Mouse (Mus musculus) heart, adult 2 months (tissue): ENCODE results near the gene Carf. TPM values are rescaled to one million over a fixed set of nuclear protein-coding genes. Genes with fewer than 3 reads are reported as not detected.
A peak's percentile ranks its signal among the peaks of the same experiment; 100 is the strongest.
"Not testable (repeated sequence)": the region's sequence is repeated elsewhere in the genome, so short reads cannot be mapped to it uniquely, and the experiment has no call there.

Source experiments
- DNase-seq, 2 experiments: peaks; one replicate each; pipeline ENCODE4 v3.0.0; 2021
- H3K27ac ChIP-seq: fragments of 200-600 bp; 2 replicates; pipeline ENCODE4 v1.8.1; 2022
- H3K27me3 ChIP-seq: fragments of 200-500 bp; 2 replicates; pipeline ENCODE4 v1.6.1; 2012; ENCODE audit warnings: mild to moderate bottlenecking, low read length, inconsistent platforms, mixed read lengths; ENCODE audit not compliant: control insufficient read depth, insufficient read depth
- H3K36me3 ChIP-seq: fragments of 200-500 bp; 2 replicates; pipeline ENCODE4 v1.6.1; 2012; ENCODE audit warnings: low read length, inconsistent platforms; ENCODE audit not compliant: control insufficient read depth, insufficient read depth
- H3K4me1 ChIP-seq: fragments of 200-500 bp; 2 replicates; pipeline ENCODE4 v1.6.1; 2011; ENCODE audit warnings: low read length; ENCODE audit not compliant: control insufficient read depth, insufficient read depth
- H3K4me3 ChIP-seq: fragments of 200-600 bp; 2 replicates; pipeline ENCODE4 v1.8.1; 2022
- H3K79me2 ChIP-seq: fragments of 200-500 bp; replicated peaks from 2 replicates; pipeline ENCODE4 v1.6.1; 2012; ENCODE audit warnings: mild to moderate bottlenecking, inconsistent platforms, low read length, moderate library complexity, mixed read lengths; ENCODE audit not compliant: control insufficient read depth, insufficient read depth
- H3K9ac ChIP-seq: fragments of 200-500 bp; 2 replicates; pipeline ENCODE4 v1.6.1; 2012; ENCODE audit warnings: low read depth, mild to moderate bottlenecking, control low read depth, inconsistent platforms, low read length, mixed read lengths
- CTCF ChIP-seq: fragments of 200-600 bp; IDR thresholded peaks from 2 replicates; pipeline ENCODE4 v1.8.1; 2022; ENCODE audit warnings: antibody characterized with exemption, mild to moderate bottlenecking, moderate library complexity
- EP300 ChIP-seq: fragments of 200-500 bp; IDR thresholded peaks from 2 replicates; pipeline ENCODE4 v1.6.1; 2011; ENCODE audit warnings: low read depth, low read length, control low read depth; ENCODE audit not compliant: insufficient read depth
- POLR2A ChIP-seq: fragments of 200-500 bp; IDR thresholded peaks from 2 replicates; pipeline ENCODE4 v1.6.1; 2011; ENCODE audit warnings: mild to moderate bottlenecking, low read depth, low read length, control low read depth; ENCODE audit not compliant: insufficient read depth
- WGBS: fragments of 180-500 bp; shearing (Covaris S2); methylation state at CpG from one replicate; pipeline ENCODE4 v1.1.7; 2018; 5-methylcytosine and 5-hydroxymethylcytosine counted together
- intact Hi-C: fragments of 180-260 bp; cut with DNase I; formaldehyde crosslinking; loops from one replicate; pipeline ENCODE4 v1.15.1; 2025
- long read RNA-seq: library from polyadenylated mRNA; stranded (forward); transcript quantifications from one replicate; pipeline ENCODE4 v2.0.0, GENCODE M21; 2021
- polyA plus RNA-seq: library from polyadenylated mRNA; depleted of rRNA; stranded (reverse); fragments of >200 nt; gene quantifications from 2 replicates; pipeline ENCODE4 v1.2.3, GENCODE M21; 2012; rRNA removed
- total RNA-seq, 2 experiments: library from RNA; stranded (reverse); gene quantifications; 2 replicates each; pipeline ENCODE4 v1.2.3; 2021

Gene Carf
- 1 to 10 TPM; 6.8 to 7.3 TPM for total RNA-seq
- polyA plus RNA-seq, result 1.8 and 5.4 TPM in 2 replicates
- long read RNA-seq, partial matches to known transcripts, result 1 of 5 reads
- long read RNA-seq, other reads (novel, unspliced or antisense), result 4 of 5 reads

DNA sequence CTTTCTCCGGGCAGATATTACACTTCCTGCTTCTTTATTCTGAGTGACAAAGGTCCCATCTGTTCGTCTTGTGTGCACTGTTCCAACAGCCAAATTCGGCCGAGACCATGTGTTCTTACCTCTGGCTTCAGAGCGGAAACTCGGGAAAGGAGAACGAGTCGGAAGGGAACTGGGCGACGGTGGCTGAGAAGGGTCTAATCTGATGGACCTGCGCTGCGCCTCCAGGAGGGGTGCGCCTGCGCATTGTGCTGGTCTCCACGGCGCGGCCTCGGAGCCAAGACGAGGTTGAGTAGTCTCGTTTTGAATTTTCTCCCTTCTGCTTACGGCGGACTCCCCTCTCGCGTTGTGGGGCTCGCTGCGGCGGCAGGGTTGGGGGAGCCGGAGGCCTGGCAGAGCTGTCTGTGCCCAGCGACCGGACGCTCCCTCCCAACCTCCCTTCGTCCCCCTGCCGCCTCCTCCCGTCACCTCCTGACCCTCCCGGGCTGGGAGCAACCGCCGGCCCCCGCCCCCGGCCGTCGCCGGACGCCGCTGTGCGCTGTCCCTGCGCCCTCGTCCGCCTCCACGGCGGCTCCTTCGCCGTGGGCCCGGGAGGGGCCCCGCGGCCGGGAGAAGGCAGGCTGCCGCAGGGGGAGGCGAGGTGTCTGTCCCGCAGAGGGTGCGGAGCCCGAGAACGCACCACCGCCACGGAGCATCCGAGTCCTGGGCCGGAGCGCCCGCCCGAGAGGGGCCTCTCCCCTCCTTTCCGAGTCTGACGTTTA lies at the start of gene Carf, which contains the start of gene Wdr12:
Gene Carf, plus strand, starts transcription at position 224 of the 758 bp plus-strand sequence.
Gene Wdr12, minus strand, starts transcription at position 622 of the 758 bp plus-strand sequence.
- intact Hi-C loops, result loop anchor here (5.0 kb wide), 2 partner anchors 84 to 336 kb away; partner anchors contain the start of genes Bmpr2 and Nbeal1
- peak within 1 kb of the TSS; percentile 70 for H3K9ac ChIP-seq
- peaks cover 2% of the 10 kb centered on the region; the same call in 1 of the 2 replicates for H3K79me2 ChIP-seq
- no peaks in the 10 kb centered on the region for H3K27me3 ChIP-seq
- TF ChIP-seq EP300 (0 out of 2 replicates have a peak, but pooled peaks have one; percentile 51), CTCF (0 out of 2 replicates have a peak, but pooled peaks have one; percentile 12), POLR2A (peak; percentile 87)
- H3K36me3 ChIP-seq, result peaks cover 3% of the 10 kb centered on the region
- peak within 1 kb of the TSS; percentile 99 for H3K27ac ChIP-seq
- peak; percentile 96 to 98 for DNase-seq
- peak within 1 kb of the TSS; percentile 99 for H3K4me3 ChIP-seq
- WGBS, result under 1% methylated on average over 45 of the region's 71 CpGs
- peaks cover 2% of the 10 kb centered on the region for H3K4me1 ChIP-seq

DNA sequence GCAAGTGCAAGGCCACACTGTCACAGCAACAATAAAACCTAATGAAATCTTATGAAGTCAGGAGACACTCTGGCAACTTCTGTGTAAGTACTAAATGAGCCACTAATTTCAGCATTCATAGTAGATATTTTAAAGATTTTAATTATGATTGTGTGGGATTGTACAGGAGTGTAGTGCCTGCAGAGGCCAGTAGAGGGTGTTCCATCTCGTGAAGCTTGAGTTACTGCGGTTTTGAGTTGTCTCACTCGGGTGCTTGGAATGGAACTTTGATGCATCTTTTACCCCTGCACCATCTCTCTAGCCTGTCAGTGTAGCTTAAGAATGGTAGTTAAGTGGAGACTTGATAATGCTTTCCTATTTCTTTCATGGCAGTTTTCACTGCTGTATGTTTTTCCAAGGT lies 43.4 kb upstream of the Carf start:
- 32% methylated on average over 3 of the region's 3 CpGs for WGBS

DNA sequence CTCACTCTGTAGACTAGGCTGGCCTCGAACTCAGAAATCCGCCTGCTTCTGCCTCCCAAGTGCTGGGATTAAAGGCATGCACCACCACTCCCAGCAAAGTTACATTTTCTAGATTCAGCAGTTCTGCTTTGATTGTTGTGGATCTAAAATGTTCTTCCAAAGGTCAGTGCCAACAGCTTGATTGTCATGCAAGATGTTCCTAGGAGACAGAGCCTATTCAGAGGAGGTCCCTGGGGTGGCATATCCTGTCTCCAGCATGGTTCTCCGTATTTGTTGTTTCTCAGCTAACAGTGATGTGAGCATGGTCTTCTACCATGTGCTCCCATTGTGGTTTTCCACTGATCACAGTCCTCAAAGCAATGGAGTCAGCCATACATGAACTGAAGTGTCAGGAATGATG lies 41.7 kb upstream of the Carf start:
- Histone ChIP-seq H3K79me2 (no peaks in the 10 kb centered on the region), H3K27me3 (no peaks in the 10 kb centered on the region), H3K36me3 (no peaks in the 10 kb centered on the region), H3K4me1 (no peaks in the 10 kb centered on the region), H3K9ac (no peak overlapping the region), H3K4me3 (no peak overlapping the region), H3K27ac (no peak overlapping the region)
- TF ChIP-seq POLR2A, result no peak
- TF ChIP-seq CTCF, result no peak
- no peak for TF ChIP-seq EP300
- intact Hi-C loops, result no loop called here
- no peak for DNase-seq
- 80% methylated on average over 3 of the region's 3 CpGs for WGBS

More for the DNA sequence above, 43.4 kb upstream of the Carf start:
- Histone ChIP-seq H3K4me1 (no peaks in the 10 kb centered on the region), H3K27ac (no peak overlapping the region), H3K27me3 (no peaks in the 10 kb centered on the region), H3K36me3 (no peaks in the 10 kb centered on the region), H3K9ac (no peak overlapping the region), H3K4me3 (no peak overlapping the region), H3K79me2 (no peaks in the 10 kb centered on the region)
- DNase-seq, result no peak
- TF ChIP-seq POLR2A, result no peak
- TF ChIP-seq CTCF, result peak; percentile 46
- intact Hi-C loops, result no loop called here

DNA sequence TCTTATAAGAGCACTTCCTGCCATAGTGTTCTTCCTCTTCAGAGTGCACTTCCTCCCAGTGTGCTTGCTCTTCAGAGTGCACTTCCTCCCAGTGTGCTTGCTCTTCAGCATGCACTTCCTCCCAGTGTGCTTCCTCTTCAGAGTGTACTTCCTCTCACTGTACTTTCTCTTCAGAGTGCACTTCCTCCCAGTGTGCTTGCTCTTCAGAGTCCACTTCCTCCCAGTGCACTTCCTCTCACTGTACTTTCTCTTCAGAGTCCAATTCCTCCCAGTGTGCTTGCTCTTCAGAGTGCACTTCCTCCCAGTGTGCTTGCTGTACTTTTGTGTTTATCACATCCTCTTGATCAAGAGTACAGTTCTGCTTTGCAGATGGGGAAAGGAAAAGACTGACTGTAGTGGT lies 27.3 kb upstream of the Carf start:
- H3K9ac ChIP-seq, H3K27me3 ChIP-seq, H3K4me1 ChIP-seq, H3K27ac ChIP-seq, intact Hi-C loops, H3K36me3 ChIP-seq, DNase-seq, H3K79me2 ChIP-seq, H3K4me3 ChIP-seq: not testable (repeated sequence)

DNA sequence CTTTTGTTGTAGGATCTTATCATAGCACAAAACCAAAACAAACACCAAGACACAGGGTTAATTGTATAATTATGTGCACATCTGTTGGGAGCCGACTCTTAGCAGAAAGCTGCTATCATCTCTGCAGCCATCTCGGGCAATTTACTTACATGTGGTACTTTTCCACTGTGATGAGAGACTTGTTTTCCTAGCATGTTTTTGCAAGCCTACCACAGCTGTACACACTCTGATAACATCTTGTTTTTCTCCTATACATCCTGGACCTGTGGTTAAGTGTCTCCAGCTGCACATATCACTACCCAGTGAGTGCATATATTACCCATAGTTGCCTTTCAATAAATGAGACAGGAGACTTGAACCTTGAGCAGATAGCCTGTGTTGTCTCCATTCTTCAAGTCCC lies 23.1 kb upstream of the Carf start:
- H3K79me2 ChIP-seq, result no peaks in the 10 kb centered on the region

DNA sequence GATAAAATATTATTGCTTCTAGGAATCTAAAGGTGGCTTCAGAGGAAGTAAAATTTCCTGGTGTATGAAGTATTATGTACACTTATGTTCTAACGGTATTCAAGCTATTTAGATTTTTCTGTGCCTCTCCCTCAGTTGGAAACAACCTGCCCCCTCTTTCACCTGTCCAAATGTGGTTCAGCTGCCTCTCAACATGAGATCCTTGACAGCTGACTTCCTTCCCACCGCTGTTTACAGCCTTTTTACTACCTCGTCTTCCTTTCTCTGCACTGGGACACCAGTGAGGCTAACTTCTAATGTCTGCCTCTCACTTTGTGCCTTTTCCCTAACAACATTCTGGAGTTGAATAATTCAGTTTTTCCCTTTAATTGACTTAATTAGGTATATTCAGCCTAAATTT lies 22.5 kb upstream of the Carf start:
- 76% methylated on average over 3 of the region's 3 CpGs for WGBS
- intact Hi-C loops, result no loop called here

More for the DNA sequence above, 23.1 kb upstream of the Carf start:
- Histone ChIP-seq H3K4me1 (peaks cover 1% of the 10 kb centered on the region; the same call in 1 of the 2 replicates), H3K27ac (no peak overlapping the region), H3K4me3 (no peak overlapping the region), H3K36me3 (0 out of 2 replicates have a peak, but pooled peaks cover 3% of the 10 kb centered on the region), H3K27me3 (no peaks in the 10 kb centered on the region), H3K9ac (no peak overlapping the region)
- intact Hi-C loops, result no loop called here
- 61% methylated on average over 2 of the region's 2 CpGs for WGBS
- no peak for DNase-seq
- TF ChIP-seq POLR2A (no peak), CTCF (no peak), EP300 (no peak)

More for the DNA sequence above, 22.5 kb upstream of the Carf start:
- H3K4me3 ChIP-seq, result no peak overlapping the region
- H3K9ac ChIP-seq, result no peak overlapping the region
- no peak overlapping the region for H3K27ac ChIP-seq
- no peaks in the 10 kb centered on the region for H3K79me2 ChIP-seq
- DNase-seq, result no peak
- H3K27me3 ChIP-seq, result no peaks in the 10 kb centered on the region
- H3K36me3 ChIP-seq, result 0 out of 2 replicates have a peak, but pooled peaks cover 3% of the 10 kb centered on the region
- no peak for TF ChIP-seq EP300
- no peak for TF ChIP-seq CTCF
- TF ChIP-seq POLR2A, result no peak
- peaks cover 1% of the 10 kb centered on the region; the same call in 1 of the 2 replicates for H3K4me1 ChIP-seq
